Mouse (Mus musculus): ENCODE measurements around the gene Gp1ba.

Gp1ba gene

GRCm38 (mm10) chr11:70628431-70628830, 10.5 kb upstream of the Gp1ba start:
- DNase-seq (ENCODE audit: low read depth, low spot score) = no peak

- no peak for DNase-seq (ENCODE audit: low read depth, low spot score)
These were observed 9.4 kb upstream of the Gp1ba start for GRCm38 (mm10) chr11:70629557-70629956.

- no peak for DNase-seq (ENCODE audit: low read depth, low spot score)
These were observed 8.8 kb upstream of the Gp1ba start for GRCm38 (mm10) chr11:70630129-70630528.

- DNase-seq (ENCODE audit: low read depth, low spot score) = no peak
These were observed 3.3 kb upstream of the Gp1ba start for GRCm38 (mm10) chr11:70635601-70636000.

- no peak for DNase-seq (ENCODE audit: low read depth, low spot score)
These were observed 1.2 kb upstream of the Gp1ba start for GRCm38 (mm10) chr11:70637764-70638163.

GRCm38 (mm10) chr11:70638293-70638692, 629 bp upstream of the Gp1ba start:
- no peak for DNase-seq (ENCODE audit: low read depth, low spot score)

GRCm38 (mm10) chr11:70639976-70640375, 1.1 kb downstream of the Gp1ba start:
- DNase-seq (ENCODE audit: low read depth, low spot score) = no peak

- no peak for DNase-seq (ENCODE audit: low read depth, low spot score)
These were observed 2.3 kb downstream of the Gp1ba start for GRCm38 (mm10) chr11:70641241-70641640.

- no peak for DNase-seq (ENCODE audit: low read depth, low spot score)
These were observed 4.1 kb downstream of the Gp1ba start for GRCm38 (mm10) chr11:70643051-70643450.

- DNase-seq (ENCODE audit: low read depth, low spot score) = no peak
These were observed 5.7 kb downstream of the Gp1ba start for GRCm38 (mm10) chr11:70644564-70645103.

GRCm38 (mm10) chr11:70645461-70646258, 6.7 kb downstream of the Gp1ba start:
- no peak for DNase-seq (ENCODE audit: low read depth, low spot score)

GRCm38 (mm10) chr11:70646259-70646555, 7.3 kb downstream of the Gp1ba start:
- no peak for DNase-seq (ENCODE audit: low read depth, low spot score)

- peak; percentile 99 for DNase-seq (ENCODE audit: low read depth, low spot score)
These were observed 8.0 kb downstream of the Gp1ba start, which contains the start of the genes Rnf167 and Slc25a11 for GRCm38 (mm10) chr11:70646691-70647650. Gene Rnf167, plus strand, starts transcription at chr11:70647235. Gene Slc25a11, minus strand, starts transcription at chr11:70647479.

GRCm38 (mm10) chr11:70647716-70648420, 8.9 kb downstream of the Gp1ba start:
- no peak for DNase-seq (ENCODE audit: low read depth, low spot score)

- no peak for DNase-seq (ENCODE audit: low read depth, low spot score)
These were observed 9.6 kb downstream of the Gp1ba start for GRCm38 (mm10) chr11:70648512-70648911.

GRCm38 (mm10) chr11:70649185-70649734, 10.3 kb downstream of the Gp1ba start:
- no peak for DNase-seq (ENCODE audit: low read depth, low spot score)

- DNase-seq (ENCODE audit: low read depth, low spot score) = peak; percentile 42
These were observed 11.6 kb downstream of the Gp1ba start for GRCm38 (mm10) chr11:70650322-70651175.

- DNase-seq (ENCODE audit: low read depth, low spot score) = no peak
These were observed 12.5 kb downstream of the Gp1ba start for GRCm38 (mm10) chr11:70651391-70651790.

GRCm38 (mm10) chr11:70652029-70652883, 13.3 kb downstream of the Gp1ba start:
- no peak for DNase-seq (ENCODE audit: low read depth, low spot score)
